Mouse (Mus musculus) bone marrow macrophage, adult 2 months (primary cell): ENCODE results near the gene Pld1.

ENCODE experiments used
- CTCF ChIP-seq: IDR thresholded peaks from 2 replicates; pipeline ENCODE4 v1.5.1; 2012; ENCODE audit warnings: low read depth, mild to moderate bottlenecking, low read length, moderate library complexity
- POLR2A ChIP-seq: IDR thresholded peaks from 2 replicates; pipeline ENCODE4 v1.6.1; 2012; ENCODE audit warnings: mild to moderate bottlenecking, low read depth, low read length, borderline replicate concordance

DNA sequence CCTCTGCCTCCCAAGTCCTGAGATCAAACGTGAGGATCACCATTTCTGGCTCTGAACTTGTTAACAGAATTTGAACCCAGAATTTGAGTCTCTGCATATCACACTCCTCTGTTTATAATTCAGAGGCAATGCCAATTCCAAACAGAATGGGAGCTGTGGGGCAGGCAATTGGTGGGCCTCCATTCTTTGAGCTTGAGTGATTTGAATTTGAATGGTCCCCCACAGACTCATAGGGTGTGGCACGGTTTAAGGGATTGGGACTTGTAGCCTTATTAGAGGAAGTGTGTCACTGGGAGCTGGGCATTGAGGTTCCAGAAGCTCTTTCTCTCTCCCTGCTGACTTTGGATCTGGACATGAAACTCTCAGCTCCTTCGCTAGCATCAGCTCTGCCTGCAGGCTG is 2.9 kb upstream of the Pld1 start:
- TF ChIP-seq CTCF: no peak
- TF ChIP-seq POLR2A: no peak
